Mouse (Mus musculus): ENCODE measurements around the gene Gm266. TPM values are rescaled to one million over a fixed set of nuclear protein-coding genes. Genes with fewer than 3 reads are reported as not detected.
"Not testable (repeated sequence)": the region's sequence is repeated elsewhere in the genome, so short reads cannot be mapped to it uniquely, and the experiment has no call there.

The Gm266 gene
- total RNA-seq, 2 experiments from 2014 or later = 3.1 to 3.3 TPM

GRCm38 (mm10) chr12:111515920-111516319 lies 30.3 kb upstream of the Gm266 start:
- Histone ChIP-seq H3K27ac (no peak overlapping the region), H3K4me3 (no peak overlapping the region)
- DNase-seq (ENCODE audit: extremely low spot score in 1 of 2, low spot score in 2 of 2) = no peak
- intact Hi-C loops (cut with DNase I) = no loop called here
- TF ChIP-seq CTCF (IDR thresholded peaks at IDR 0.05) = no peak

GRCm38 (mm10) chr12:111514874-111515649 lies 29.4 kb upstream of the Gm266 start:
- no peak overlapping the region for H3K4me3 ChIP-seq
- H3K27ac ChIP-seq = peak overlapping the region; percentile 59; the same call in 1 of the 2 replicates
- TF ChIP-seq CTCF (IDR thresholded peaks at IDR 0.05) = no peak
- intact Hi-C loops (cut with DNase I) = no loop called here
- no peak for DNase-seq (ENCODE audit: extremely low spot score in 1 of 2, low spot score in 2 of 2)

DNA sequence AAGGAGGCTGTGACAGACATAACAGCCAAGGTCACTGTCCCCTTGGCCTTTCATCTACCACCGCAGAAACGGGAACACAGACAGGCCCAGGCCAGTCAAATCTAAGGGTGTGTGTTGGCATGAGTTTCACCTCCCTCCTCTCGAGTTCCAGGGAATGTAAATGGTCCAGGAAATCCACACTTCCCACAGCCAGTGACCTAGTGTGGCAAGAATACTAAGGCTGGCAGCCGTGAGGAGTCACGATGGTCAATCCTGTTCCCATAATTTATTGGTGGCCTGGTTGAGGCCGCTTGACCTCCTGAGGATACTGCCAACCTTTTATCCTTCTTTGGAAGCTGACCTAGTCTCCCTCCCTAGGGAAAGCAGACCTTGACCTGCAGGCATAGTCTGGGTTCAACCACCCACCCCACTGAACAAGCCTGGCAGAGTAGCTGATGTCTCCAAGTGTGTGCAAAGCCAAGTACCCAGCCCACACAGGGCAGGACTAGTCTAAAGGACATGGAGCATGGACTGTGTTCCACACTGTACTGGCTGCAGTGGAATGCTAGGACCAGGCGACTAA lies 28.7 kb upstream of the Gm266 start:
- Histone ChIP-seq H3K4me3 (no peak overlapping the region), H3K27ac (peak overlapping the region; percentile 59)
- intact Hi-C loops (cut with DNase I) = no loop called here
- TF ChIP-seq CTCF (IDR thresholded peaks at IDR 0.05) = no peak
- no peak for DNase-seq (ENCODE audit: extremely low spot score in 1 of 2, low spot score in 2 of 2)

GRCm38 (mm10) chr12:111513673-111514072 lies 28.1 kb upstream of the Gm266 start:
- peak overlapping the region; percentile 44; the same call in 1 of the 2 replicates for H3K27ac ChIP-seq
- intact Hi-C loops (cut with DNase I) = no loop called here

DNA sequence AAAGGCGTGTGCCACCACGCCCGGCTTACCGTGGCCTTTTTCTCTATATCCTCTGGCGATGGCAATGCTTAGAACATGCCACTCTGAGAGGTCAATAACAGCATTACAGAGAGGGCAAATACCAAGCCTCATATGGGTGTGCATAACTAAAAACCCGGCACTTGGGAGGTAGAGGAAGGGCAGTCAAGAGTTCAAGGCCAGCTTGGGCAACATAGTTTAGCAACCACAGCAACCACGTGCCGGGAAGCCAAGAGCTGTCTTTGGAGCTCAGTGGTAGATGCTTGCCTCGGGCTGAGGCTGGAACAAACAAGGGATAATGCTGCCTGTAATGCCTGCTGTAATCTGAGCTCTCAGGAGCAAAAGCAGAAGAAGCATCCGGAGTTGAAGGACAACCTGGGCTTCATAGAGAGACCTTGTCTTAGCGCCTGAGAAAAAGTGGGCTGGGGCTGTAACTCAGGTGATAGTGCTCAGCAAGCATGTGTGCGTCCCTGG lies 27.0 kb upstream of the Gm266 start:
- intact Hi-C loops (cut with DNase I) = no loop called here
- no peak overlapping the region for H3K27ac ChIP-seq
- no peak overlapping the region for H3K4me3 ChIP-seq
- DNase-seq (ENCODE audit: extremely low spot score in 1 of 2, low spot score in 2 of 2) = no peak
- TF ChIP-seq CTCF (IDR thresholded peaks at IDR 0.05) = no peak

More at GRCm38 (mm10) chr12:111513673-111514072, 28.1 kb upstream of the Gm266 start:
- no peak for TF ChIP-seq CTCF (IDR thresholded peaks at IDR 0.05)
- DNase-seq (ENCODE audit: extremely low spot score in 1 of 2, low spot score in 2 of 2) = peak in 1 of 2 experiments; percentile 26
- no peak overlapping the region for H3K4me3 ChIP-seq

- H3K4me3 ChIP-seq; DNase-seq (ENCODE audit: extremely low spot score in 1 of 2, low spot score in 2 of 2); H3K27ac ChIP-seq: not testable (repeated sequence)
- intact Hi-C loops (cut with DNase I) = loop anchor here (5.0 kb wide), 1 partner anchor 1091 kb away; no protein-coding TSS in a partner anchor
Measured at GRCm38 (mm10) chr12:111508438-111508837, 22.8 kb upstream of the Gm266 start.

DNA sequence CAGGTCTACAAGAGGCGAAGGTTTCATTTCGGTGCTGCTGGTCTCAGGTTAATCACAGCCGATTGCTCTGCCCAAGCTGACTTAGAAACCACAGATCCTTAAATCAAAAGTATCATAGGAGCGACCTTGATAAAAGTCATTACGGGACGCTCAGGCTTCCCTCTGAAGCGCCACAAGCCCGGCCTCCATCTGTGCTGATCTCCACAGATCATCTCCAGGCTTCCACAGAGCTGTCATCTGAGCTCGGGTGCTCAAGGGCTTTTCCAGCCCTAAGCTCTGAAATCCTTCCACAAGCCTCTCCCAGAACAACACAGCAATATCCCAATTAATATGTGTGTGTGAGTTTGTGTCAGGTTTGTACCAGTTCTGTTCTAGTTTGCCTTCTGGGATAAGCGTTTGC lies 22.3 kb upstream of the Gm266 start:
- TF ChIP-seq CTCF (IDR thresholded peaks at IDR 0.05) = no peak
- Histone ChIP-seq H3K4me3 (no peak overlapping the region), H3K27ac (no peak overlapping the region)
- DNase-seq (ENCODE audit: extremely low spot score in 1 of 2, low spot score in 2 of 2) = no peak
- intact Hi-C loops (cut with DNase I) = loop anchor here (5.0 kb wide), 1 partner anchor 1091 kb away; no protein-coding TSS in a partner anchor

GRCm38 (mm10) chr12:111507001-111507400 lies 21.4 kb upstream of the Gm266 start:
- intact Hi-C loops (cut with DNase I) = loop anchor here (5.0 kb wide), 1 partner anchor 1090 kb away; no protein-coding TSS in a partner anchor
- no peak; the same call in 1 of the 2 replicates for TF ChIP-seq CTCF (IDR thresholded peaks at IDR 0.05)
- DNase-seq (ENCODE audit: extremely low spot score in 1 of 2, low spot score in 2 of 2) = no peak
- Histone ChIP-seq H3K4me3 (no peak overlapping the region), H3K27ac (no peak overlapping the region)

DNA sequence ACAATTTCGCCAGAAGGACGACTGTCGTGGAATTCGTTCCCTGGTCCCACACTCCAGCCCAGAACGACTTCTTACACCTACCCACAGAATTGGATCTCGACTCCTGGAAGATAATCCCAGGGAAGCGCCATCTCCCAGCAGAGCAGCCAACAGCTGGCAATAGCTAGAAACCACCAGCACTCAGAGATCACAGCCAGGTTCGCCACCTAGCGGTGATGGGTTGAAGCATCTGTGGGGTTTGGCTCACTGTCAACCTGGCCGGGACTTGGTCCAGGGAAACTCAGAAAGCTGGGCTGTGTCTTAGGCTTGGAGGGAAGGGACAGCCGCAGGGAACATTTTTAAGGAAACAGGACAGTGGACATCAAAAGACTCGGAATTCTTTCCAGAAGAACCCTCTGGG lies 19.3 kb upstream of the Gm266 start:
- peak overlapping the region; percentile 42 for H3K4me3 ChIP-seq
- DNase-seq (ENCODE audit: extremely low spot score in 1 of 2, low spot score in 2 of 2) = peak; percentile 90 to 97
- TF ChIP-seq CTCF (IDR thresholded peaks at IDR 0.05) = peak; percentile 97
- H3K27ac ChIP-seq = peak overlapping the region; percentile 77
- intact Hi-C loops (cut with DNase I) = loop anchor here (1.0 to 5.0 kb wide), 3 partner anchors 24 to 1088 kb away; no protein-coding TSS in a partner anchor

DNA sequence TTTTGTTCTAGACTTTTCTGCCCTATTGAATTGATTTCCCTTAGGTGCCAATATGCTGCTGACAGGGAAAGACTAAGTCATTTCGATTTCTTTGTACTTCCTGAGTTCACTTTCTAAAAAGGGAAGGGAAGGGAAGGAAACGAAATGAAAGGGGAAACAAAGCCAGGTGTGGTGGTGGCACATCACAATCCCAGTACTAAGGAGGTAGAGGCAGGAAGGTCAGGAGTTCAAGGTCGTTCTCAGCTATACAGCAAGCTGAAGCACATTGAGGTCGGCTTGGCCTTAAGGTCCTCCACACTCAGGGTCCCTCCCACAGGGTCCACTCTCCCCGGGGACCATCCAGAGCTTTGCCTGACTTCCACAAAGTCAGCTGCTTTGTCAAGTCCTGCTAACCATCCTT lies 17.9 kb upstream of the Gm266 start:
- Histone ChIP-seq H3K4me3 (no peak overlapping the region), H3K27ac (no peak overlapping the region)
- intact Hi-C loops (cut with DNase I) = no loop called here
- no peak for DNase-seq (ENCODE audit: extremely low spot score in 1 of 2, low spot score in 2 of 2)
- TF ChIP-seq CTCF (IDR thresholded peaks at IDR 0.05) = no peak

DNA sequence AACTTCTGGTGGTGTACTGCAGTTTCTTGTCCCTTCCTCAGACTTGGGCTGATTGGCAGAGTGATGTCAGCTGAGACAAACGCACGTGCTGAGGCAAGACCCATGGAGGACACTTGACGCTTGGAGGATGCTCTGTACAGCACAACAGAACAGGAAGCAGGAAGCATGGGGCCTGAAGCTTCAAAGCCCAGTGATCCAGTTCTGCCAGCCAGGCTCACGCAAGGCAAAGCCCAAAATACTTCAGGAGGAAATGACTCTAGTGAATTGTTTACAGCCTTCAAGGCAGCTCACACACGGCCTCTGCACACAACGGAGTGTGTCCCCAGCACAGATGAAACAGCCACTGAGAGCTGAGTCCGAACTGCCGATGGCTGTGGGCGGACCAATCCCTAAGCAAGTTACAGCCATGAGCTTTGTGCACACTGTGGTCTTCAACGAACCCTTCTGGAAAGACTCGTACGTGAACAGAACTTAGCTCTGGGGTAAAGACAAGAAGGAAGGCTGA lies 17.5 kb upstream of the Gm266 start:
- no peak for DNase-seq (ENCODE audit: extremely low spot score in 1 of 2, low spot score in 2 of 2)
- Histone ChIP-seq H3K27ac (no peak overlapping the region), H3K4me3 (no peak overlapping the region)
- TF ChIP-seq CTCF (IDR thresholded peaks at IDR 0.05) = no peak
- intact Hi-C loops (cut with DNase I) = no loop called here

DNA sequence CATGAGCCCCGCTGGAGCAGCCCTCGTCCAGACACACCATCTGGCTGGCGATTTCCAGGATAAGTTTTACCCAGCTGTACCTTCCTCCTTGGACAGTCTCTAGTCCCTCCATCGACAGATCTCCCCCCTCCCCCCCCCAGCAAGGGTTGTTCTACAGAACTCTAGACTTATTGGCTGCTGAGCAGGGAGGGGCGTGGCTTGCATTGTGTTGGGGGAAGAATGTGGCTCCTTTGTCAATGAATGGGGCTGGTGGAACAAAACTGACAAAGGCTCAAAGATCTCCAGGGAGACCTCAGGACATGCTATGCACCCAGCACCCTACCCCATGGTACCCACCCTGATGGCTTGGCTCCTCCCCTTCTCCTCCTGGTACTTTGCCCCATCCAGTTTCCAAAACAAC lies 15.1 kb upstream of the Gm266 start:
- TF ChIP-seq CTCF (IDR thresholded peaks at IDR 0.05) = no peak
- no peak for DNase-seq (ENCODE audit: extremely low spot score in 1 of 2, low spot score in 2 of 2)
- Histone ChIP-seq H3K27ac (no peak overlapping the region; the same call in 1 of the 2 replicates), H3K4me3 (no peak overlapping the region)
- intact Hi-C loops (cut with DNase I) = no loop called here

All from left cerebral cortex, adult 2 months (tissue).